Mouse (Mus musculus): Measurements from ENCODE around the gene Ric8b.

The Ric8b gene

DNA sequence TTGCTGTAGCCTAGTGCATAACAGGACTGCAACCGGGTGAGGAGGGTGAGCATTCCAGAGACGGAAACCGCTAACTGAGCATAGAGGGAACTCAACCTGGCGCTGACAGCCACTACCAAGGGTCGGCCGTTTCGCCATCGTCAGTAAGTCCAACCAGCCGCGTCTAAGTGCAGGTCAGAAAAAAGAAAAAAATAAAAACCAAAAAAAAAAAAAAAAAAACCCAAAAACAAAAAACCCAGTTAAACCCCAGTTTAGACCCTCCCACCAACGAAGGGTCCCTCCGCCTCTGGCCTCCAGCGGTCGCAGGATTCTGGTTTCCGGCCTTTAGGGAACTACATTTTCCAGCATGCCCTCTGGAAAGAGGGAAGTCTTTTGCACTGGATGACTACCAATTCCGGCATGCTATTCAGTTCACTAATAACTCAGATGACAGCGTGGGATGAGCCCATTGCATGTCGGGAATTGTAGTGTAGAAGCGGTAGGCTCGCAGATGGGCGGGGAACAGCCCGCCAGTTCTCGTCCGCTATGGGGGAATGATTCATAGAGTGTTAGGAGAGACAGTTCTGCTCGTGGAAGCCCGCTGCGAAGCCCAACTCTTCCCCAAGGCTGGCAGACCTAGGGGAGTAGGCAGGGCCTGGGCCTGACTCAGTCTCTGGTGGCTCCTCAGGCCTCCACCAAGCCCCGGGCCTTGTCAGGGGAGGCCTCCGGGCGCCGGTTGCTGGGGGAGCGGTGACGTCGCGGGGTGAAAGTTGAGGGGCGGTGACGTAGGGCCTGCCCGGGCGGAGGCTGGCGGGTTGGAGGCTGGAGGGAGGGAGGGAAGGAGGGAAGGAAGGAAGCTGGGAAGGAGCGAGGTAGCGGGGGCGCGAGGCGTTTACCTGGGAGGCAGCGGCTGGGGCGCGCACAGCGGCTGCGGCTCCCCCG, at the start of gene Ric8b:
Ric8b (plus strand) TSS at position 807 of the 921 bp plus-strand sequence.
- DNase-seq (ENCODE audit: low read depth, low spot score): peak; percentile 100

DNA sequence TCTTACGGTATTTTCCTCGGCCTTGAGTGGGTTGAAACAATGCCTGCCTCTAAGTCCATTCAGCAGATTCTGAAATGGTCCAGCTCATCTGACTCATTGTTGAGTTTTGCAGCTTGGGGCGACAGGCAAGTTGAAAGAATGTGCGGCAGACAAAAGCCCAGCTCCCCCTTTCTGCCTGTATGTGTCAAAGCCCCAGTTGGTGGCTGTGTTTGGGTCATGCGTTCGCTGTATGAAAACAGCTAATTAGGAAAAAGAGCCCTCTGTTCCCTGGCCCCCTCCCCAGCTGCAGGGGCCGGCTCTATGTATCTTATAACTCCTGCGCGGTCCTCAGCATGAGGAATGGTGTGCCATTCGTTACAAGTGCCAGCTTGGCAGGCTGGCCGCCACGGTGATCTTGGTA, 46.1 kb upstream of the Ric8b start:
- DNase-seq (ENCODE audit: low read depth, low spot score): no peak

DNA sequence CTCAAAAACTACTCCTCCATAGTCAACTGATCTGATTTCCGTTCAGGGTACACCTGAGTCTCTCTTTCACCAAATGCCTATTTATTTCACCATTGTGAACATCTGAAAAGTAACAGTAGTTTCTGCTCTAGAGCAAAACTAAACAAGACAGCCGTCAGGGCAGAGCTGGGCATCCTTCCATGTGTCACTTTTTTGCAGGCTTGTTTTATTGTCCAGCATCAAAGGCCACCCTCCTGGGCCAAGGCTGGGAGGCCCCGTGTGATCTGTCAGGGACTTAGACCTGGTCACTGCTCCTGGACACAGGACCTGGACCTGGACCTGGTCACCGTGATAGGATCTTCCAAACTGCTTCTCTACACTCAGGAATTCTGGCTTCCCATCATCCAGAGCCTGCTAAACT, 45.5 kb upstream of the Ric8b start:
- DNase-seq (ENCODE audit: low read depth, low spot score): no peak

DNA sequence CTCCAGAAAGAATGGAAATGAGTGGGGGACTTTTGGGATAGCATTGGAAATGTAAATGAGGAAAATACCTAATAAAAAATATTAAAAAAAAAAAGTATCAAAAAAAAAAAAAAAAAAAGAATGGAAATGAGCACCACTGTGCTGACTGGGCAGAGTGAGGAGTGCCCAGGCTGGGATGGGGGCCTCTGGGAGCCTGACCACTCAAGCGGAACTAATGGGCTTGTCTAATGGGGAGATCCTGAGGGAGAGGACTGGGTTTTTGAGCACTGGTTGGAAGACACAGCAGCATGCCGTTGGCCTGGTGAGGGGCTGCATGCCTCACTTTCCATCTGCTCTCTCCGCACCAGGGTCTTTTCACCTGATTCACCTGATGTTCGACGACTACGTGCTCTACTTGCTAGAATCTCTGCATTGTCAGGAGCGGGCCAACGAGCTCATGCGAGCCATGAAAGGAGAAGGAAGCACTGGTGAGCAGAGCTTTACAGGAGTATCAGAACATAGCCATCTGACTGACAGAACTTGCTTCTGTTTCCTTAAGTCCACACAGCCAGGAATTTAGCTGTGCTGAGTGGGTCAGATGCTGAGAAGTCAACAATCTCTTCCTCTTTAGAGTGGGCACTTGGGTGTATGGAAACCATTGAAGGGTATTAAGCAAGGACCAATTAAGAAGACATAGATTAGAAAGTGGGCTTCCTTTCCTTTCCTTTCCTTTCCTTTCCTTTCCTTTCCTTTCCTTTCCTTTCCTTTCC, 37.4 kb upstream of the Ric8b start:
- no peak for DNase-seq (ENCODE audit: low read depth, low spot score)

DNA sequence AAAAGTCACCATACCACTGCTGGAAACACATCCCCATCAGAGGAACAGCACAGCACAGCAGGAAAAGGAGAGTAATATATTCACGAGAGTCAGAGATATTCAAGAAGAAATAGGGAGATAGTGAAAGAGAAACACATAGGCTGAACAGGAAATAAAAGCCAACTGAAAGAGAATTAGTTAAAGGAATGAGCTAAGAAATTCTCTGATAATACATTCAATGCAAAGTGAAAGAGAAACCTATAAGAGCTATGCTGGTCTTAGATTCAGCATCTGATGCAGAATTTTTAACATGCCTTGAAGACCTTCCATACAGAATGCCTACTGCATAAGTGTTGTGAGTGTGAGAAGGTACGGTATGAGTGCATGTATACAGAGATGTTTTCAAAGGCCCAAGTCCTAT, 34.9 kb upstream of the Ric8b start:
- no peak for DNase-seq (ENCODE audit: low read depth, low spot score)

DNA sequence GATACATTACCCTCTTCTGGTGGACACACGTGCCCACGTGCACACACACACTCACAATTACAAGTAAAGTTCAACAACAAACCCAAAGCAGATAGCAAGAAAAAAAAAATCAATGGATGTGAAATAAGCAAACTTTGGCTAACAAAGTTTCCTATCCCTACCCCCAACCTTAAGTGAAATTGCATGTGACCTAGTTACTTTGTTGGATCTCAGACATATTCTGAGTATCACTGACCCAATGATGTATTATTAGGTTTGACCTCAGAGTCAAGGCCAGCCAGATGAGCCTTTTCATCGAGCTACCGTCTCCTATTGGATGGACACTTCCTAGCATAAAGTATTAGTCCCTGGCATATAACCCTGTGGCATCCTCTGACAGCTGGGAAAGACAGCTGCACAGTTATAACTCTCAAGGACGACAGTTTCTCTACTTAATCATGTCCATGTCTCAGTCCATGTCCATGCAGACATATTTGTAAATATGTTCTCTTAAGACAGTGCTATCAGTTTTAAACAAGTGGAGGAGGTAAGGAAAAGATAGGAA, 32.0 kb upstream of the Ric8b start:
- DNase-seq (ENCODE audit: low read depth, low spot score): no peak

DNA sequence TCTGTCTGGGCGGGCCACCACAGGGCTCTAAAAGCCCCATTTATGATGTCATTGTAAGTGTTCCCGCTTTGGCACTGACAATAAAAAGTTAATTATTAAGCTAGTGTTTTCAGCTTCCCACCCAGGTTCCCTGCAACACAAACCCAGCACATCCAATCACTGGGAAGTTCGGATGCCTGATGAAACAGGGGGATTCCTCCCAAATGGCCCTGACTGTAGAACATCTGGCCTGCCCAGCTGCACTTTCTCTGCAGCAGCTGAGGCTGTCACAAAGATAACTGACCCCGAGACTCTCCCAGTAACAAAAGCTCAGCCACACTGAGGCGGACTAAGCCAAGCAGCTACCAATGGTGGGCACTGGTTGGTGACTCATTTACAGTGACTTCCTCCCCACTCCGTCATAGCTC, 31.2 kb upstream of the Ric8b start:
- peak; percentile 28 for DNase-seq (ENCODE audit: low read depth, low spot score)

DNA sequence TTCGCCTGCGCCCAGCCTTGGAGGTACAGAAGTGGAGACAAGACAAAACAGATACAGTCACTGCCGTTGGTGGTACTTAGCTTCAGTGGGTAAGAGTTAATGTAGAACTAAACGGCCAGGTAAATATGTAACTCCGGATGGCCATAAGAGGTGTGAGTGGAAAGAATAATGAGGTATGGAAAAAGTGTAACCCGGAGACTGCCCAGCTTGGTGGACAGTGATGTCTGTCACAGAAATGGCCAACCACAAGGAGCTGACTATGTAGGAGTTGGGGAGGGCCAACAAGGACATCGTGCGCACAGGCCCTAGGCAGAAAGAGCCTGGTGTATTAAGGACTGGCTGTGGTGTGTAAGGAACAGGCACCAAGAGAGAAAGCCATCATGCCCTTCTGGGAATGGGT, 30.6 kb upstream of the Ric8b start:
- no peak for DNase-seq (ENCODE audit: low read depth, low spot score)

DNA sequence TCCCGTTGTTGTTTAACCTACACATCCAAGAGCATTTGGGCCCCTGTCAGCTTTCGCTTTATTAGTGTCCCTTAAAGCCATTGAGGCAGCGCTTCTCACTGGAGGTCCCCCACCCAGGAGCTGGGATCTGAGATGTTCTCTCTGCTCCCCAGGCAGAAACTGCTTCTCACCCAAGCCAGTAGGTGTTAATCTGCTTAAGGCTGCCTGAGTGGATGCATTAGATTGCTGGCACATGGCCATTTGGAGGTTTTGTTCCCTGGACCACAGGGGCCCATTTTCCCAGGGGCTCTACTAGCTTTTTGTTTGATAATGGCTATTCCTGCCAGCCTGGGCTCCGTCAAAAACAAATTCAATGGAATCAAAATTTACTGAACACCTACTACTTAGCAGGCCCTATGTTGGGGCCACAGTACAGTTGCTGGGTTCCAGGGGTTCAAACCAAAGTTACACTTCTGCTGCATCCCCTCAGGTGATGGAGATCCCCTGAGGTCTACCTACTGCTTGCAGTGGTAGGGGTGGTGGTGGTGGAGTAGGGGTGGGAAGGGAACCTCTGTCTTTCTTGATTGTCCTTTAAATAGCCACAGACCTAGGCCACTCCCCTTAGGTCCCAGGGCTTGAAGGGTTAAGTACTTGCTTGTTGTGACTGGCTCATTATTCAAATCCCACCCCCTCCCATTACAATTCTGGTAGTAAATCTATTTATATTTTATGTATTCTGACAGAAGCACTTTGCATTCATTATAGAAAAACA, 28.1 kb upstream of the Ric8b start:
- DNase-seq (ENCODE audit: low read depth, low spot score): no peak

DNA sequence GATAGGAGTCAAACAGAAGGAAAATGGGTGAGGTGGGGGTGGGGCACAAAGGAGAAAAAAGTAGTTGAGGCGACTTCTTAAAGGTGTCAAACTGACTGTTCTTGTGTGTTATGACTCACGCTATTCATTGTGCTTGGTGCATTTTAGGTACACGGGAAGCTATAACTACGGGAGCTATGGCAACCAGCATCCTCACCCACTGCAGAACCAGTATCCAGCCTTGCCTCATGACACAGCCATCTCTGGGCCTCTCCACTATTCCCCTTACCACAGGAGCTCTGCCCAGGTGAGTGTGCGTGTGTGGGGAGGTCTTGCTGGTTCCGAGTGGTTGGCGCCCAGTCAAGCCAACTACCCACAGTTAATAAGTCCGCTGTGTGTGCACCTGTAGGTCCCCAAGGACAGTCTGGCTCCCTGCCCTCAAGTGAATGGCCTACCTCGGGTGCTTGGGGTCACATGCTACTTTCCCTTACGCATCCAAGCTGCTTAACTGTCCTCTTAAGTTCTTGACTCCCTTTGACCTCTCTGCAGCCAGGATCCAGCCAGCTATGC, 21.5 kb upstream of the Ric8b start:
- DNase-seq (ENCODE audit: low read depth, low spot score): no peak

DNA sequence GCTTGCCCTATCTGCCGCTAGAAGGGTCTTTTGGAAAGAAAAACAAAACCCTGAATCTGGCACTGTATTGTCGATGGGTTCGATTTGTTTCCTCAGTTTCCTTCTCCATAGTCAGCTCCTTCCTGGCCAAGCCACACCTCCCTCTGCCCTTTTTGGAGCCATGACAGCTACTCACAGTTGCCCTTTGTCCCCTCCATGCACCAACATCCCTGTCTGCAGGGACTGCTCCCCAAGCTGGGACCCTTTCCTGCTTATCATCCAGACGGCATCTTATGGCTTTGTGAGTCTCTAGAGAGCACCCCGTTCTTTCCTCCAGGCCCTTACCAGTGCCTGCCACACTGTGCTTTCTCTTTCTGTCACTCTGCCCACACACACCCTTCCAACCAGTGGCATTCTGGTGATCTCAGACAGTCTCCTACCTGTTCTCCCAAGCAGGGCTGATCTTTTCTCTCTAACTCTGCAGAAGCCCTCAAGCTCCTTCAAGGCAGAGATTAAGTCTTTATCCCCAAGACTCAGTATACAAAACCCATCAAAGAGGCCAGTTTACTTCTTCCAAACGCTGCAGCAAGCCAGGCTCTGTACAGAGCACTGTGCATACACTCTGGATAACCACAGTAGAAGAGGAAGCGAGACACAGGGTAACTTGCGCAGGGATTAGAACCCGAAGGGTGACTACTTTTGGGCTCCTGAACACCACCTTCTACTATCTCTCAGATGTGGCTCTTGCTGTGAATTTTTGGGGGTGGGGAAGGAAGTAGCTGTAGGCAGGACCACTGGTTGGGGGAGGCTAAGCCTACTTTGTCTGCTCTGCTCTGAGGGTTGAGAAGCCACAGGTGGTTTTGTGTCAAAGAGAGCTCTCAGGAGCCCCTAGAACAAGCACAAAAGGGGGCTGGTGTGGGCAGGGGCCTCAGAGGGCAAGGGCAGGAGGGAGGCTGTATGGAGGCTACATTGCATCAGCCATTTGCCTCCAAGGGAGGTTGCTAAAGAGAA, 20.2 kb upstream of the Ric8b start:
- DNase-seq (ENCODE audit: low read depth, low spot score): no peak

DNA sequence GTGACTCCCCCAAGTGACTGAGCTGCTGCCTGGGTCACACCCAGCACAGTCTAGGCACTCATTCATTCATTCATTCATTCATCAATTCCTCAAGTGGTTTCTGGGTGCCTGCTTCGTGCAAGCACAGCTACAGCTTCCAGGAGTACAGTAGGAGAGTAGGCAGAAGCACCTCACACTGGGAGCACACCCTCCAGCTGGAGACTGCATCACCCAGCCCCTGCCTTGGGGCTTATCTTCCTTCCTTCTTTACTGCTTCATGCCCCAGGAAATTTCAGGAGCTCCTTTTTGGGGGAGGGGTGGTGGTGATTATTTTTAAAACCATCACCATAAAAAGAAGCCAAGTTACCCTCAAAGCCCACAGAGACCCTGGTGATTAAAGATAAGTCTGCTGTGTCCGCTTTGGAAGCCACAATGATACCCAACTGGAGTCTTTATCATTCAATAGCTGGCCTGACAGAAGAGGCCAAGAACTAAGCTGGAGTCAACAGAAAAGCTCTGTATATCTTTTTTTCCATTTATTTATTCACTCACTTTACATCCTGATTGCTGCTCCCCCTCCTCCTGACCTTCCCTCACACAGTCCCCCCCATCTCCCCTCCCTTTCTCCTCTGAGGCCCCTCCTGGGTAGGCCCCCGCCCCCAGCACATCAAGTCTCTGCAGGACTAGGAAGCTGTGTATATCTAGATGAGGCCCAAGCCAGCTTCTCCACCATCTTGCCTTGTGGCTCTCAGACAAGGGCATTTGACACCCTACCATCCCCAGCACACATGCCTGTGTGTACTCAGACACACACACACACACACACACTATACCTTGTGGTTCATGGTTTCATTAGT, 19.1 kb upstream of the Ric8b start:
- no peak for DNase-seq (ENCODE audit: low read depth, low spot score)

DNA sequence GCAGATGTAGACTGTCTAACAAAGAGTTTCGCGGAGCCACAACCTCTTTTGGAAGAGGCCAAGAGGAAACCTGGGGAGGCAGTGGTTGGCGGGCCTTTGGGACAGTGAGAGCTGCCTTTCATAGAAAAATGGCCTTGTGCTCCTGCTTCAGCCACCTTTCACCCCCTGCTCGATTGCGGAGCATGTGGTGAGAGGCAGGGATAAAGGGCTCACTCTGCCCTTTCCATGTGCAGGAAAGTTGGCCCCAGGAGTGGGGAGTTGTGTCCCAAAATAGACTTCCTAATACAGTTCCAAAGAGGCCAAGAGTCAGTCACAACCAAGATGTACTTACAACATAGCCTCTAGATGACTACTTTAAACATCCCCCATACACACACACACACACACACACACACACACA, 15.7 kb upstream of the Ric8b start:
- DNase-seq (ENCODE audit: low read depth, low spot score): no peak

DNA sequence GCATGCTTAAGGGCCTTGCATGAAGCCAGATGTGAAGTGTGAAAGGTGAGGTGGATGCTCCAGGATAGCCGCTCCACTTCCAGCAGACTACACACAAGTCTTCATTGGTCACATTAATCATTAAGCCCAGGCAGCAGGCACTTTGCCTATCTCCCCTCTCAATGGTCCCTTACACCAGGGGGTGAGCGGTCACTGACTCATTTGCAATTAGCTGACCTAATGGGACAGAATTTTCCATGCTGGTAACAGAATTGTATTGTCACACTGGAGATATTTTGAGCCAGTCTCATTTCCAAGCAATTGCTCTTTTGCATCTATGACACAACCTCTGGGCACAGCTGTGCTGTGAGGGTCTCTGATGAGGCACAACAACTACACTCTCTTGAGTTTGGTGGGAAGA, 15.2 kb upstream of the Ric8b start:
- no peak for DNase-seq (ENCODE audit: low read depth, low spot score)

DNA sequence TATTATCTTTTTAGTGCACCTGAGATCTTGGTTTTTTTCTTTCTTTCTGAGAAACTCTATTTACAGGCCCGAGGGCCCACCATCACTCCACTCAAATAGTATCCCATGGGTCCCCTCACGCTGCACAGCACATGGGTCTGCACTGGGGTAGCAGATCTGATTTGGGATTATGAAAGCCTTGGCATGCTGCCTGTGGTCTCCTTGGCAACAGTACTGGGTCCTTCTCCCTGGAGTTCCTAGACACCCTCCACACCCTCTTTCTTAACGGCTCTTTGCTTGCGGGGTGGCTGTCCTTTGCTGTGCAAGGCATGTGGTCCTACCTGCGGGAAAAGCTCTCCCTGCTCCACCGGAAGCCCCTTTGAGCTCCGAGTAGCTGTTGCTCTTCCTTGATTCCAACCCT, 14.1 kb upstream of the Ric8b start:
- peak; percentile 33 for DNase-seq (ENCODE audit: low read depth, low spot score)

DNA sequence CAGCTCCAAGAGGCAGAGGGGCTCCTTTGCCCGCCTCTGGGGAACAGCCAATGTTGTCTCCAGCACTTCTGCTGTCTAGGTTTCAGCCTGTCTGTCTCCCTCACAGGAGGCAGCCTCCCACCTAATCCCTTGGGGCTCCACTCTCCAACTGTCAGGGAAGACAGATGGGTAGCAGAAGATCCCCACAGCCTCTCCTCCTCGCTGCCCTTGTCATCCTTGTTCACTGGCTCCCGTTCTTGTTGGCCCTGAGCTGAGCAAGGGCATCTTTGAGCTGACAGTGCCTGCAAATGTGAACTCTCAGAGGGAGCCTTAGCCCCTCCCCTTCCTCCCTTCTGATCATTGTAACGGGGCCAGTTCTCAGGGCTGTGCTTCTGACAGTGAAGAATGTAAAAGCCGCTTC, 13.7 kb upstream of the Ric8b start:
- peak; percentile 41 for DNase-seq (ENCODE audit: low read depth, low spot score)

DNA sequence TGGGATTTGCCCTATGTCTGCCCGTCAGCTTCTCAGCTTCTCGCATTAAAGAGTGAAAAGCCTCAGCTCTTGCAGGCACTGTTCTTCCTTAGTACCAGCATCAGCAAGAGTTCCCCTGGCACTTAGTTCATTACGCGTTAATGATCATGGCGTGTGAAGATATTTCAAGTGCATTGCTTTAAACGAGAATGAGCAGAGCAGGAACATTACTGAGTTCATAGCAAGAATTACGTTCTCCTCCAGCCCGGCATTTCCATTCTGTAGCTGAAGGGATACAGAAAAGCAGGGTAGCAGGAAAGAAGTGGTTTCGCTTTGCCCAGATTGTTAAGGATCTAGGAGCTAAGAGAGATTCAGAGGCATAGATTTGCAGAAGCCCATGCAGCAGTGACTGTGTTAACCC, 10.5 kb upstream of the Ric8b start:
- DNase-seq (ENCODE audit: low read depth, low spot score): no peak

DNA sequence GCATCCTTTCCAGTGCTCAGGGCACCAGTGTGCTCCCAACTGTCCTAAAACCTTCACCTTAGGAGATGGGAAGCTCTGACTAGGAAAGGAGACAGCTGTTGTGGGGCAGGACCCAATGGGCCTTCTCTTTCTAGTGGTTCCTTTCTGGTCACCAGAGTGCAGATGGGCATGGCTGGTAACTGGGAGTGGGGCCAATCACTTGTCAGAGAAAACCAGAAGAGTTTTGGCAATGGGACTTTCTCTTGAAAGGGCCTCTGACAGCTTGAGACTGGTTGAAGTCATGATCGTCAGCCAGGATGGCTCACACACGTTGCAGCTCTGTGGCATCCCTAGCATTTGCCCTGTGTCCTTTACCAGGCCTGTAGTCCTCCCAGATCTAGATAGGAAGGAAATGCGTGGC, 9.4 kb upstream of the Ric8b start:
- DNase-seq (ENCODE audit: low read depth, low spot score): no peak

DNA sequence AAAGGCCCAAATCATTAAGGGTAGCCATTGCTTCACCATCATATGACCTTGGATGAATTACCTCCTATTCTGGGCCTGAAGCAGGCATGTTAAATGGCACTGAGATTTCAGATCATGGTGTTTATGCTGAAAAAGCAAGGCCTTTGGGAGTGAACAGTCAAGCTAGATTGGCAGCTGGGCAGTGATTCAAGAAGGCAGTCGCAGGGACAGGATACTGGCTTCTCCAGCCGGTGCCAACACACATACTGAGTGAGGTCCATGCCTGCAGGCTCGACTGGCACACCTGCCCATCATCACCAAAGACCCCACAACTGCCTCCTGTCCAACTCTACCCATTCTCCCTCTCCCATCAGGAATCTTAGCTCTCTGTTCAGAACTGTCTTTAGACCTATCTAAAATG, 8.9 kb upstream of the Ric8b start:
- no peak for DNase-seq (ENCODE audit: low read depth, low spot score)

Data from R1 (cell line).